Mouse (Mus musculus): ENCODE measurements at regions not wholly inside any gene's neighbourhood (a gene's known extent, or its start where the extent isn't known, plus 50 kb on each side); places are given as distances from the start of the nearest gene placed in this dataset.
A peak's percentile ranks its signal among the peaks of the same experiment; 100 is the strongest.
"Not testable (repeated sequence)": the region's sequence is repeated elsewhere in the genome, so short reads cannot be mapped to it uniquely, and the experiment has no call there.

DNA sequence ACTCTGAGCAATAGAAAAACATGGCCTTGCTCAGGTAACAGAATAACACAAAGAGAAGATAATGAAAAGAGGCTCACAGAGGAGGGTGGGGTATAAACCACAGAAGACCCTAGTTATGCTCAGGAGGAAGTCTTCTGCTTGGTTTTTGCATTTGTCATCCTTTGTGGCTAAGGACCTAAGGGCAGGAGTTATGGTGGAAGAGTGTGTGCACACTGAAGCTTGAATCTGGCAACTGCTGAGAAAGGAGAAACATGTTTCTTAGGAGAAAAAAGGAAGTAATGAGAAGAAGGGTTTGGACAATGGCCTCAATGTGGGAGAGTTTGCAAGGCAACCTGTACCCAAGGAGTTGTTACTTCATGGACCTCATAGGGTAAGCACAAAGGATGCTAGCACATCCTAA is 106.8 kb upstream of the Nyap2 start:
- H3K4me1 ChIP-seq, result no peaks in the 10 kb centered on the region
- no peak overlapping the region for H3K4me3 ChIP-seq
- H3K9ac ChIP-seq, result no peak overlapping the region
- no peaks in the 10 kb centered on the region for H3K27me3 ChIP-seq
- no peak for ATAC-seq
- H3K9me3 ChIP-seq (replicated peaks), result no peaks in the 10 kb centered on the region
- H3K36me3 ChIP-seq (ENCODE audit: poor library complexity, severe bottlenecking), result no peaks in the 10 kb centered on the region
- H3K4me2 ChIP-seq, result no peak overlapping the region
- H3K27ac ChIP-seq, result no peak overlapping the region

DNA sequence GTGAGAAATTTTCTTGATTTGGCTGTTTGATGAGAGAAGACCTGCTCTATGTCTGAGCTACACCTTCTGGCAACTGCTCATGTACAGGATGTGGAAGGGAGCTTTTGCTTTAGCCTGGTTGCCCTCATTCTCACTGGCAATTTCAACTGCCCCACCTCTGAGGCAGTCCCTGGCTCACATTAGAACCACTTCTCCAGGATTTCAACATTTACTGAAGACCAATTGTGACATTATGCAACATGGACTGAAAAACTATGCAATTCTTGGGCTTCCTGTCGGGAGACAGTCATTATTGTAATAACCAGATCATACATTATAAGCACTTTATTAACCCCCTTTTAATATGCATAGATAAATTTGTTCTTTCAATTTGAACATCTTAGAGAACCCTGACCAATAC is 107.6 kb upstream of the Nyap2 start:
- Histone ChIP-seq H3K9me3 (replicated peaks) (no peaks in the 10 kb centered on the region), H3K27ac (no peak overlapping the region), H3K9ac (no peak overlapping the region), H3K27me3 (no peaks in the 10 kb centered on the region), H3K4me1 (no peaks in the 10 kb centered on the region), H3K4me2 (no peak overlapping the region), H3K36me3 (ENCODE audit: poor library complexity, severe bottlenecking) (no peaks in the 10 kb centered on the region), H3K4me3 (no peak overlapping the region)
- ATAC-seq, result no peak
- WGBS, result 85% methylated on average over 1 of the region's 1 CpGs

DNA sequence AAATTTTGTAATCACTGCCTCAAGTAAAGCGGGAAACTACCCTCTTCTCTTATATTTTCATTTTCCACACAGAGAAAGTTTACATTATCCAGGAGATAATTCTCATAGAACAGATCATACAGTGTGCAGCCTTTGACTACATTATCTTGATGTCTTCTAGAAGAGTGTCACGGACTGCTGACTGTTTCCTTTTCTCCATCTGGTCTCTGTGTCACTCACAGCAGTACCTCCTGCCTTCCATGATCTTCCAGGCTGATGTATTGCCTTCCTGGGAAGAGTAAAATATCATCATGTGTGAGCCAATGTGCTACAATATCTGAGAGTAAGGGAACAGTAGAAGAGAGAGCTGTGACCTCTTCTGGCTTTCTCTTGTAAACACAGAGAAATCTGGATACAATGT is 111.0 kb upstream of the Nyap2 start:
- 88% methylated on average over 2 of the region's 2 CpGs for WGBS
- H3K4me1 ChIP-seq, result no peaks in the 10 kb centered on the region
- H3K27me3 ChIP-seq, result no peaks in the 10 kb centered on the region
- H3K9me3 ChIP-seq (replicated peaks), result no peaks in the 10 kb centered on the region
- no peak overlapping the region for H3K4me3 ChIP-seq
- H3K36me3 ChIP-seq (ENCODE audit: poor library complexity, severe bottlenecking), result no peaks in the 10 kb centered on the region
- H3K27ac ChIP-seq, result no peak overlapping the region
- no peak overlapping the region for H3K4me2 ChIP-seq
- no peak for ATAC-seq
- H3K9ac ChIP-seq, result no peak overlapping the region

DNA sequence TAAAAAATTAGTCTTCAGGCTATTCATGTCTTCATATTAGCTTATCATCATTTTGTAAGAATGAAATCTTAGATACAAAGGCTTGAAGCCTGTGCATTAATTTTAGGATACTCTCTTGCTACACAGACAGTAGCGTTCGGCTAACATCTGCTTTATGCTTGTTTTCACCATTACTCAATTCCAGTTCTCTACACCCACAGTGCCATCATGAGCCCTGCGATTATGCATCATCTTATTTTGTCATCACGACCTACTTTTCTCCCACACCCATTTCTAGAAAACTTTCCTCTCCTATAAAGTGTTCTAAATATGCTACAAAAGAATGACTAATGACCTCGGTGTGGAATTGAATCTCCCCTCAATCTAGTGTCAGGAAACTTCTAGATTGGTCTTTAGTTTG is 112.4 kb upstream of the Nyap2 start:
- H3K4me3 ChIP-seq, result no peak overlapping the region
- no peaks in the 10 kb centered on the region for H3K4me1 ChIP-seq
- no peak overlapping the region for H3K4me2 ChIP-seq
- no peak overlapping the region for H3K27ac ChIP-seq
- H3K9me3 ChIP-seq (replicated peaks), result no peaks in the 10 kb centered on the region
- no peaks in the 10 kb centered on the region for H3K36me3 ChIP-seq (ENCODE audit: poor library complexity, severe bottlenecking)
- ATAC-seq, result no peak
- 90% methylated on average over 5 of the region's 5 CpGs for WGBS
- H3K9ac ChIP-seq, result no peak overlapping the region
- H3K27me3 ChIP-seq, result no peaks in the 10 kb centered on the region

DNA sequence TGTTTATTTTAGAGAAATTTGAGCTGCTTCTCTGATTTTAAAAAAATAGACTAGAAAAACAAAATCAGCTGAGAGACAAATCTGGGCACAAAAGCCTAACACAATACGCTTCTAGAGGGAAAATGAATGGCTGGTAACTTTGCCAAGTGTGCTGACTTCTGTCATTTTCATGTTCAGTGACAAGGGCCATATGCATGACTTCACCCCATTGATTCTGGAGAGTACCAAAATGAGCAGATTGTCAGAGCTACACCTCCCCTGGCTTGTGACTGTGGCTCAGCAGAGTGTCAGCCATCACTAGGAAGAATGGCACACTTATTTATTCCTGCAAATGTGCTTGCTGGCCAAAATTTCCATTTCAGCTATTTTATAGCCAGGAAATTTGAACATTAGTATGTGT is 112.9 kb upstream of the Nyap2 start:
- Histone ChIP-seq H3K27ac (no peak overlapping the region), H3K4me2 (no peak overlapping the region), H3K27me3 (no peaks in the 10 kb centered on the region), H3K9me3 (replicated peaks) (no peaks in the 10 kb centered on the region), H3K4me1 (no peaks in the 10 kb centered on the region), H3K4me3 (no peak overlapping the region), H3K9ac (no peak overlapping the region), H3K36me3 (ENCODE audit: poor library complexity, severe bottlenecking) (no peaks in the 10 kb centered on the region)
- ATAC-seq, result peak; percentile 87; the same call in 1 of the 2 replicates
- 76% methylated on average over 1 of the region's 1 CpGs for WGBS

DNA sequence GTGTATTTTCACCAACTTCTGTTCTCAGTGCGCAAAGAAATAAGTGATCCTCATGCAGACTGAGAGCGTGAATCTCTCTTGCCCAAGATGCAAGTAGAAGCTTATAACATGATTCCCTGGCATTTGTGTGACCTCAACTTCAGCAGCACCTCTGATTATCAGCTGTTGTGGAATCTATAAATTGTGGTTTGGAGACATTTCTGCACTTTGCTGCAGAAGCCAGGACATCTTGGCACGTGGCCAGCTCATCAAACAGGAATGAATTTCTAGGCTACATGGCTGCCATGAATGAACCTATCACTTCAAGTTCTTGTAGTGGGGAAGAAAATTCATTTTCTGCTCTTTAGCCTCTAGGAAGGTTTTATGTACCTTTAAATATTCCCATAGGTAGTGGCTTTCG is 126.3 kb upstream of the Nyap2 start:
- Histone ChIP-seq H3K27ac (no peak overlapping the region), H3K9me3 (replicated peaks) (no peaks in the 10 kb centered on the region), H3K27me3 (no peaks in the 10 kb centered on the region), H3K9ac (no peak overlapping the region), H3K4me1 (no peaks in the 10 kb centered on the region), H3K4me2 (no peak overlapping the region), H3K4me3 (no peak overlapping the region), H3K36me3 (ENCODE audit: poor library complexity, severe bottlenecking) (no peaks in the 10 kb centered on the region)
- no peak for ATAC-seq
- 94% methylated on average over 4 of the region's 4 CpGs for WGBS

DNA sequence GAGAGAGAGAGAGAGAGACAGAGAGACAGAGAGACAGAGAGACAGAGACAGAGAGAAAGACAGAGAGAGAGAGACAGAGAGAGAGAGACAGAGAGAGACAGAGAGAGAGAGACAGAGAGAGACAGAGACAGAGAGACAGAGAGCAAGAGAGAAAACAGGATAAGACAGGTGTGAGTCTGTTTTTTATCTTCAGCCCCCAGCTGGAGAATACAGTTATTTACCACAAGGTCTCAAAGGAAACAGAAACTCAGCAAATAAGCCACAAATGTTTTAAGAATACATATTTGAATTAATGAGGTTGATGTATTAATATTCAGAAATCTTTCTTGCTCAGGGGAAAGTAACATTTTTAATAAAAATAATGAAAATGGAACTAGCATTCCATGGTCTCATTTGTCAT is 130.7 kb upstream of the Nyap2 start:
- not testable (repeated sequence) for H3K27ac ChIP-seq; H3K4me1 ChIP-seq; H3K27me3 ChIP-seq; H3K36me3 ChIP-seq (ENCODE audit: poor library complexity, severe bottlenecking); H3K4me3 ChIP-seq; ATAC-seq; H3K9me3 ChIP-seq (replicated peaks); H3K4me2 ChIP-seq; H3K9ac ChIP-seq

DNA sequence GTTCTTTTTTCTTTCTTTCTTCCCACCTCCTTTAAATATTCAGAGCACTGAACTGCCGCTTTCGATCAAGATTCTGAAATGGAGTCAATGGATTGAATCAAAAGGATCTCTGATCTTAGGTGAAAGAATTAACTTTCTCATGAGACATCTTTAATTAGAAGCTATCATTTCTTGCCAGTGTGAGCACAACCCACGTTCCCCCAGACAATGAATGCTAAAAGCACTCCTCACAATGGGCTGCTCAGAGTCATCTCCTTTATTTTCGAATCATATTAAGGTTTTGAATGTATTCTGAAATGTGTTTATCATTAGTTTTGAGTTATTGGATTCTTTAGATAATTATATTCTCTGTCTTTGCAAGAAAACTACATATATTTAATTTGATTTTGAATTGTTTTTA is 137.4 kb upstream of the Nyap2 start:
- H3K27me3 ChIP-seq, result no peaks in the 10 kb centered on the region
- no peak for ATAC-seq
- no peaks in the 10 kb centered on the region for H3K4me1 ChIP-seq
- H3K4me3 ChIP-seq, result no peak overlapping the region
- H3K4me2 ChIP-seq, result no peak overlapping the region
- H3K9ac ChIP-seq, result no peak overlapping the region
- no peak overlapping the region for H3K27ac ChIP-seq
- H3K36me3 ChIP-seq (ENCODE audit: poor library complexity, severe bottlenecking), result no peaks in the 10 kb centered on the region
- 56% methylated on average over 4 of the region's 4 CpGs for WGBS
- H3K9me3 ChIP-seq (replicated peaks), result no peaks in the 10 kb centered on the region

DNA sequence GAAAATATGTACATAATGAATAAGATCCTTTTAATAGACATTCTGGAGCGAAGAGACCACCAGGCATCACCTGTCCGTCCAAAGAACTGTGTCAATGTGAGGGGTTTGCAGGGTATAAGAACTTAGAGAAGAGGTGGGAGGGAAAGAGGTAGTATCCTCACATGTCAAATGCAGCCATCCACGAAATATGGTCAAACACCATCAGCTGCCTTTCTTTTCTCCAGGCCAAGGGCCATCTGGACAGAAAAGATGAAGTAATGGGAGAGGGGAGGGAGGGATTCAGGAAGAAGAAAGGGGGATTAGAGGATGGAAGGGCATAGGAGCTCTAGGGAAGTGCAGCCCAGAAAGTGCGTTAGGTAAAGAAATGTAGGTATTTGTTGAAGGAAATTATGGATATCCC is 141.0 kb upstream of the Dock10 start:
- no peak overlapping the region for H3K9ac ChIP-seq
- H3K4me2 ChIP-seq, result no peak overlapping the region
- no peak overlapping the region for H3K27ac ChIP-seq
- H3K27me3 ChIP-seq, result no peaks in the 10 kb centered on the region
- H3K36me3 ChIP-seq (ENCODE audit: poor library complexity, severe bottlenecking), result no peaks in the 10 kb centered on the region
- ATAC-seq, result no peak
- H3K4me3 ChIP-seq, result no peak overlapping the region
- no peaks in the 10 kb centered on the region for H3K4me1 ChIP-seq
- 69% methylated on average over 4 of the region's 4 CpGs for WGBS
- no peaks in the 10 kb centered on the region for H3K9me3 ChIP-seq (replicated peaks)

DNA sequence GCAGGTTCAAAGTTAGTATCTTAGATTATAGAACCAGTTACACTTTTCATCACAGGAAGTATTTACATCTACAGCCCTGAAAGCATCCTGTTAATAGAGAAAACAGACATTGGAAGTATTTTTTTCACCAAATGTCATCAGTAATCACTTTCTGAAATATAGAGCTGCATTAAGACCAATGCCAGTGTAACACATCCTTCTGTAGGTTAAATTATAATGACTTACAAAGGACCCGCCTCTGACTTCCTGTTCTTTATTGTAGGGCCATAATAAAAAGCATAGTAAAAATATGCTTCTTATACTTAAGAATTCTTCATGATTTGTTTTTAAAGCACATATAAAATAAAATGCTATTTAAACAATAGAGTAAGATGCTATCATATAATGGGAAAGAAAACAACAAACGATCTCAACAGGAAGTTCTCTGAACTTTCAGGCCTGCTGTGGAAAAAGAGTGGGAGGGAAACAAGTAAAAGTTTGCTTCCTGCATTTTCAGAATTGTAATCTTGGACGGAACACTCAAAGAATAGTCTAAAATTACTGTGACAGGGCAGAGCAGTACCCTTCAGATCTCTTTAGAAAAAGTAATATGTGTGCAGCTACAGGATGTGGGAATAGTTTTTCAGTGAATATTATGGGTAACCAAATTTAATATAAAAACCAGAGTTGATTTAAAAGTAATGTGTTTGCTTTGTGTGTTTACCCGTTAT is 116.0 kb upstream of the Dock10 start:
- no peak overlapping the region for H3K4me2 ChIP-seq
- WGBS, result 83% methylated on average over 4 of the region's 4 CpGs
- H3K4me3 ChIP-seq, result no peak overlapping the region
- ATAC-seq, result no peak
- H3K27me3 ChIP-seq, result no peaks in the 10 kb centered on the region
- H3K36me3 ChIP-seq (ENCODE audit: poor library complexity, severe bottlenecking), result no peaks in the 10 kb centered on the region
- H3K9ac ChIP-seq, result no peak overlapping the region
- H3K4me1 ChIP-seq, result no peaks in the 10 kb centered on the region
- no peak overlapping the region for H3K27ac ChIP-seq
- no peaks in the 10 kb centered on the region for H3K9me3 ChIP-seq (replicated peaks)

DNA sequence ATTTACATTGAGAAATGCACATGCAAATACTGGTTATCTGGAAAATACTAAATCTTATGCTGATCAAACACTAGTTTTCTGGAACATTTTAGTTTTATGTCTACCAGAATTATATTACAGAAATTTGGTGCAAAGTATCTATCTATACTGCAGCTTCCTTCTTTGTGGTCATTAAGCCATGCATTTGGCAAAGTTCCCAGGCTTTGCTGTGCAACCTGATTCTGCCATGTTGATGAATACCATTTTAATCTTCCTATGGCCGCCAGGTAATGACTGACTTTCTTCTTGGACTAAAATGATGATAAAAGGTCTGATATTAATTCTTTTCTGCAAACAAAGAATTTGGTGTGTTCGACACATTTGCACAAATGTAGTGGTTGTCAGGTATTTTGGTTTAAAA is 115.3 kb upstream of the Dock10 start:
- 67% methylated on average over 2 of the region's 2 CpGs for WGBS

DNA sequence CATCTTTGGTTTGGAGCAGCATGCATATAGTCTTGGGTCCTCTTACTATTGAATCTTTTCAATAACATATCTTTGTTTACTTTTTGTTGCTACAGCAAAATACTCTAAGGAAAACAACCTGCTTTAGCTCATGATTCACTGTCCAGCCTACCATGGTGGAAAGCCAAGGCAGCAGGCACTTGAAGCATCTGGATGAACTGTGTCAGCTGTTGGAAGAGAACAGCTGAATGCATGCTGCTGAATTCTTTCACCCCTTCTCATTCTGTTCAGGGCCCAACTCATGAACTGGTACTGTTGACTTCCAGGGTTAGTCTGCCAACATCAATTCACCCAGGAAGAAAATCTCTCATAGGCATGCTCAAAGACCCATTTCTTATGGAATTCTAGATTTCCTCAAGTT is 110.5 kb upstream of the Dock10 start:
- H3K4me1 ChIP-seq, result no peaks in the 10 kb centered on the region
- H3K4me2 ChIP-seq, result no peak overlapping the region

More for the DNA sequence above, 115.3 kb upstream of the Dock10 start:
- no peaks in the 10 kb centered on the region for H3K27me3 ChIP-seq
- no peak overlapping the region for H3K4me2 ChIP-seq
- H3K4me1 ChIP-seq, result no peaks in the 10 kb centered on the region
- H3K4me3 ChIP-seq, result no peak overlapping the region
- no peak overlapping the region for H3K27ac ChIP-seq
- H3K9ac ChIP-seq, result no peak overlapping the region
- H3K36me3 ChIP-seq (ENCODE audit: poor library complexity, severe bottlenecking), result no peaks in the 10 kb centered on the region
- ATAC-seq, result no peak
- no peaks in the 10 kb centered on the region for H3K9me3 ChIP-seq (replicated peaks)

DNA sequence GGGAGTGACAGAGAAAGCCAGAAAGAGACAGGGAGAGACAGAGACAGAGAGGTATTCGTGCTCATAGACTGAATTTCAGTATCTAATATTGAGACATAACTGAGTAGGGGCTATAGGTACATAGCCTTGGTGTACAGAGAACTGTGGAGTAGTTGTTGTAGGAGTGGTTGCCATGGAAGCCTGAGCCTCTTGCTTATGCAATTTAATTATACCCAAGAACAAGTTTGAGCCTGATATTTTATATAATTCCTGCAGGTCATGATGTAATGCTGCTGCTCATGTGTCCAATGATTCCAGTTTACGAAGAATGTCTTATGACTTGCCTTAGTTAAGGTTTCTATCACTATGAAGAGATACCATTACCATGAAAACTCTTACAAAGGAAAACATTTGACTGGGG is 98.7 kb upstream of the Dock10 start:
- Histone ChIP-seq H3K27me3 (no peaks in the 10 kb centered on the region), H3K27ac (no peak overlapping the region), H3K36me3 (ENCODE audit: poor library complexity, severe bottlenecking) (no peaks in the 10 kb centered on the region), H3K9me3 (replicated peaks) (no peaks in the 10 kb centered on the region), H3K9ac (no peak overlapping the region), H3K4me3 (no peak overlapping the region), H3K4me1 (peaks cover 16% of the 10 kb centered on the region), H3K4me2 (no peak overlapping the region)
- WGBS, result 88% methylated on average over 2 of the region's 2 CpGs
- ATAC-seq, result no peak

More for the DNA sequence above, 110.5 kb upstream of the Dock10 start:
- Histone ChIP-seq H3K4me3 (no peak overlapping the region), H3K36me3 (ENCODE audit: poor library complexity, severe bottlenecking) (no peaks in the 10 kb centered on the region), H3K27me3 (no peaks in the 10 kb centered on the region), H3K9ac (no peak overlapping the region), H3K27ac (no peak overlapping the region), H3K9me3 (replicated peaks) (no peaks in the 10 kb centered on the region)
- ATAC-seq, result no peak

Measured in forebrain, embryonic 13.5 days (tissue).